Mouse (Mus musculus) G1E (cell line): ENCODE data around the gene F5.

Experiments
- CTCF ChIP-seq: IDR thresholded peaks from 2 replicates; pipeline ENCODE4 v1.5.1; 2012; ENCODE audit warnings: low read depth, low read length, inconsistent platforms, mixed read lengths
- GATA1 ChIP-seq: IDR thresholded peaks from 2 replicates; pipeline ENCODE4 v1.6.1; 2012; ENCODE audit warnings: borderline replicate concordance, low read length, inconsistent platforms, mixed read lengths
- POLR2AphosphoS5 ChIP-seq: IDR thresholded peaks from 2 replicates; pipeline ENCODE4 v1.6.1; 2012; ENCODE audit warnings: low read depth, low read length, inconsistent platforms; ENCODE audit not compliant: insufficient replicate concordance

DNA sequence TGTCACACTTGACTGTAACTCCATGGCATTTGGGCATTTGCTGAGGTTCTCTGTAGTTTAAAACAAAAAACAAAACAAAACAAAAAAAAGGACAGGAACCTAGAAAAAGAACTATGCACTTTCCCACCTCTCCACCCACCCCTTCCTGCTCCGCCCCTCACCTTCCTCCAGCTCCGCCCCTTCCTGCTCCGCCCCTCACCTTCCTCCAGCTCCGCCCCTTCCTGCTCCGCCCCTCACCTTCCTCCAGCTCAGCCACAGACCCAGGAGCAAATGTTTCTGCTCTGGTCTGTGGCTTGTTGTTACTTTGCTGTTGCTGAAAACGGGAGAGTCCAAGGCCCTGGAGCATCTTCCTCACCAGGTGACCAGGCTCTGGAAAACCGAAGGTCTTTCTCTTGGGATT is 2.6 kb upstream of the F5 start:
- no peak for TF ChIP-seq GATA1
- no peak for TF ChIP-seq CTCF
- TF ChIP-seq POLR2AphosphoS5, result no peak
